Mouse (Mus musculus): Measurements from ENCODE around the gene Eci1. TPM values are rescaled to one million over a fixed set of nuclear protein-coding genes. Genes with fewer than 3 reads are reported as not detected.
A peak's percentile ranks its signal among the peaks of the same experiment; 100 is the strongest.

Gene Eci1
- polyA plus RNA-seq, 1 experiment, result 222 TPM

DNA sequence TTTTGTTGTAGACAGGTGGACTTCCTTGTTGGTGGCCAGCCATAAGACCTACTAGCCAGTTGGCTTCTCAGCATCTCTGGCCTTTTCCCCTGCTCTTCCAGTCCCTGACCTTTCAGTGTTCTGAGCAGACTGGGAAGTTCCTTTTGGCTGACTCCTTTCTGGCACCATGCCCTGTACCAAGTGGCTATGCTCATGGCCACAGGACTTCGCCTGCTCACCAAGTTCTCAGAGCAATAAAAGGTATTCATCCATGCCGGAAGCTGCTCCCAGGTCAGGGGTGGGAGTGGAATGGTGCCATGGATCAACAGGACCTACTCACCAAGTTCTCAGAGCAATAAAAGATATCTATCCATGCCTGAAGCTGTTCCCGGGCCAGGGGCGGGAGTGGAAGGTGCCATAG is 46.1 kb downstream of the Eci1 start:
- no peak for TF ChIP-seq POLR2A (IDR thresholded peaks at IDR 0.05; ENCODE audit: low read depth, low read length)
- TF ChIP-seq CTCF (conservative IDR thresholded peaks at IDR 0.05; ENCODE audit: insufficient read depth, insufficient read length, low read depth, low read length), result no peak
- H3K36me3 ChIP-seq (ENCODE audit: control insufficient read depth, insufficient read depth, low read length), result no peaks in the 10 kb centered on the region; the same call in 1 of the 2 replicates
- H3K4me3 ChIP-seq (ENCODE audit: insufficient read depth, low read depth, low read length), result no peak overlapping the region
- H3K27ac ChIP-seq (ENCODE audit: insufficient read depth, low read depth, low read length), result peak overlapping the region; percentile 51
- 17% methylated on average over 4 of the region's 4 CpGs for WGBS
- DNase-seq, result peak; percentile 95
- peaks cover 16% of the 10 kb centered on the region for H3K4me1 ChIP-seq (ENCODE audit: control insufficient read depth, insufficient read depth, low read length)
- H3K27me3 ChIP-seq (replicated peaks; ENCODE audit: control insufficient read depth, insufficient read depth, low read length), result no peaks in the 10 kb centered on the region

DNA sequence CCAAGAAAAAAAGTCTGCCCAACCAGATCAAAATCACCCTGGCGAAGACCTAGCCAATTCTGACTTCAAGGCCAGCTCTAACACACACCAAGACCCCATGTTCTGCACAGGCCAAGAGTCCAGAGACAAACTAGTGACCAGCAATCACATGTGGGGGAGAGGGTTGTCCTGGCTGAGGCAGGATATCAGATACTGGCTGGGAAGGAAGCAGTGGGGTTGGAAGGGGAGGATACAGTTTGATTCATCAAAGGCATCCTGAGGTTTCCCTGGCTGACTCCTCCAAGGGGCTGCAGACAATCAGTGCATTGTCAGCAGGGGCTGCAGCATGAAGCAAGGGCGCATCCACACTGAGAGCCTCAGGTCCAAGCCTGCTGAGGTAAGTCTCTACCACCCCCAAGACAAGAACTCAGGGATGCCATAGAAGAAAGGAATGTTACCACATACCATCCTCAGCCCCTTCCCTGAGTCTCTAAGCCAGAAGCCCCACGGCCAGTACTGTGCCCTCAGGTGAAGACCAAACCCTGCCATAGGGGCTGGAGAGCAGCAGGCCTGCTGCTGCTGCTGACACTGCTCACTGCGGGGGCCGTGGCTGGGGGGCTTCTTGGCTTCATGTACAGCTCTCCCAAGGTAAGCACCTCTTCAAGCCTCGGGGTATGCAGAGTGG is 47.3 kb downstream of the Eci1 start, which contains the start of gene Bricd5:
Gene Bricd5, plus strand, starts transcription at position 273 of the 664 bp plus-strand sequence.
- DNase-seq, result no peak
- H3K27ac ChIP-seq (ENCODE audit: insufficient read depth, low read depth, low read length), result peak within 1 kb of the TSS; percentile 51
- no peaks in the 10 kb centered on the region; the same call in 1 of the 2 replicates for H3K36me3 ChIP-seq (ENCODE audit: control insufficient read depth, insufficient read depth, low read length)
- no peaks in the 10 kb centered on the region for H3K27me3 ChIP-seq (replicated peaks; ENCODE audit: control insufficient read depth, insufficient read depth, low read length)
- no peak for TF ChIP-seq CTCF (conservative IDR thresholded peaks at IDR 0.05; ENCODE audit: insufficient read depth, insufficient read length, low read depth, low read length)
- no peak for TF ChIP-seq POLR2A (IDR thresholded peaks at IDR 0.05; ENCODE audit: low read depth, low read length)
- H3K4me1 ChIP-seq (ENCODE audit: control insufficient read depth, insufficient read depth, low read length), result peaks cover 21% of the 10 kb centered on the region
- WGBS, result 76% methylated on average over 6 of the region's 6 CpGs
- H3K4me3 ChIP-seq (ENCODE audit: insufficient read depth, low read depth, low read length), result no peak within 1 kb of the TSS

DNA sequence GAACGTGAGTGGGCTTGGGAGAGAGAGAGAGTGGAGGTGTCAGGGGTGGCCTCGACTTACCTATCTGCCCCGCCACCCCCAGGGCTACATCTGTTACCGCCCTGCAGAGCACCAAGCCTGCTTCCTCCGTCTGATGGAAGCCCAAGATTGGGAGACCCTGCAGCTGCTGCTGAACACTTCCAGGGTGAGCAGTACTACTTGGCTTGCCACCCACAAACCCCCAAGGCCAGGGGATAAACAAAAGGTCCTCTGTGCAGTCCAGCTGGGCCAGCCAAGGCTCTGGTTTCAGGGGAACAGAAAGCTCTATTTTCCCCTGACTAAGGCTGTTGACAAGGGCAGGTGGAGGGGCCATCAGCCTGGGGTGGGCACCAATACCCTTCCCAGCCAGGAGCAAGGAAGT is 48.1 kb downstream of the Eci1 start:
- no peak for TF ChIP-seq CTCF (conservative IDR thresholded peaks at IDR 0.05; ENCODE audit: insufficient read depth, insufficient read length, low read depth, low read length)
- TF ChIP-seq POLR2A (IDR thresholded peaks at IDR 0.05; ENCODE audit: low read depth, low read length), result no peak
- WGBS, result 86% methylated on average over 5 of the region's 5 CpGs

DNA sequence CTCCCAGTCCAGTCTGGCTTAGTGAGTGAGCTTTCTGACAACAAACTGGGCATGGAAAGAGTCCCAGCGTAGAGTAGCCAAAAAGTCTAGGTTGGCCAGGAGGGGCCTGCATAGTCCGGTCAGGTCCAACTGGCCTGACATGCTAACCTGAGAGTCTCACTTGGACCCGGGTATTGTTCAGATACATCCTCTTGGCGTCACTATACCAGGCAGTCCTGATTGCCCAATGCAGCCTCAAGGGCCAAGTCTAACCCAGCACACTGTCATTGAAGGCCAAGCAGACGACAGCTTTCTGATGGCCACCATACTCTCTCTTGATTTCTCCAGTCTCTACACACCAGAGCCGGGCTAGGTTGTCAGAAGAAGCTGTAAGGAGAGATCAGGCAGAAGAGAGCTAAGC is 49.1 kb downstream of the Eci1 start:
- TF ChIP-seq CTCF (conservative IDR thresholded peaks at IDR 0.05; ENCODE audit: insufficient read depth, insufficient read length, low read depth, low read length) (no peak), POLR2A (IDR thresholded peaks at IDR 0.05; ENCODE audit: low read depth, low read length) (no peak)

More for the DNA sequence above, 48.1 kb downstream of the Eci1 start:
- no peak for DNase-seq
- no peak overlapping the region for H3K27ac ChIP-seq (ENCODE audit: insufficient read depth, low read depth, low read length)
- no peaks in the 10 kb centered on the region; the same call in 1 of the 2 replicates for H3K36me3 ChIP-seq (ENCODE audit: control insufficient read depth, insufficient read depth, low read length)
- peaks cover 21% of the 10 kb centered on the region for H3K4me1 ChIP-seq (ENCODE audit: control insufficient read depth, insufficient read depth, low read length)
- H3K4me3 ChIP-seq (ENCODE audit: insufficient read depth, low read depth, low read length), result no peak overlapping the region
- no peaks in the 10 kb centered on the region for H3K27me3 ChIP-seq (replicated peaks; ENCODE audit: control insufficient read depth, insufficient read depth, low read length)

DNA sequence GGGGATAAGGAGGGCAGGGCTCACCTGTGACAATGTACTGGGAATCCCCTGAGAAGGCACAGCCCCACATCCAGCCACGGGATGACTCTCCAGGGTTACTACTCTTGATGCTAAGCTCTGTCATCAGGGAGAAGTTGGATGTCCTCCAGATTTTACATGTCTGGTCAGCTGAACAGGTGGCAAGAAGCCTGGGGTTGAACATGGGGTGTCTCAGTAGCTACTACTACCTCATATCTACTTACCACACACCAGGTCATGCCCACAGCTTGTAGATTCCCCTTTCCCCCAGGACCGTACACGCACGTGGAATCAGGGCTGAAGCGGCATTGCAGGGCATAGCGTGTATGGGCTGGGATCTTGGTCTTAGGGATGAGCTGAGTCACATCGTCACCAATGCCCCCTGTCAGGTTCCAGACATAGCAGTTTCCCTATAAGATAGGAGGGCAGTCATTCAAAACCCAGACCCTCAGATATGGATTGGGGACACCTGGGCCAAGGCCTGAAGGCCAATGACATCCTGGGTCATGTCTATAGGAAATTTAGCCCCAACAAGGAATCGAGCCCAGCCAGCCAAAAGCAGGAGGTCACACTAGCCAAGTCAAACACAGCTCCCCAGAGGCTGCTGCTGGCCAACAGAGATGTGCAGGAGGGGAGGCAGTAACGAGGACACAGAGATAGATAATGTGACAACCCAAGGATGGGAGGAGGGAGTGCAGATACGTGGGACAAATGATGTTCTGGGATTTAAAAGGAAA is 49.8 kb downstream of the Eci1 start:
- H3K27ac ChIP-seq (ENCODE audit: insufficient read depth, low read depth, low read length), result no peak overlapping the region
- WGBS, result 93% methylated on average over 10 of the region's 10 CpGs
- H3K27me3 ChIP-seq (replicated peaks; ENCODE audit: control insufficient read depth, insufficient read depth, low read length), result no peaks in the 10 kb centered on the region
- H3K4me3 ChIP-seq (ENCODE audit: insufficient read depth, low read depth, low read length), result no peak overlapping the region
- no peak for DNase-seq
- peaks cover 19% of the 10 kb centered on the region for H3K4me1 ChIP-seq (ENCODE audit: control insufficient read depth, insufficient read depth, low read length)
- TF ChIP-seq CTCF (conservative IDR thresholded peaks at IDR 0.05; ENCODE audit: insufficient read depth, insufficient read length, low read depth, low read length), result no peak
- no peak for TF ChIP-seq POLR2A (IDR thresholded peaks at IDR 0.05; ENCODE audit: low read depth, low read length)
- H3K36me3 ChIP-seq (ENCODE audit: control insufficient read depth, insufficient read depth, low read length), result no peaks in the 10 kb centered on the region; the same call in 1 of the 2 replicates

More for the DNA sequence above, 49.1 kb downstream of the Eci1 start:
- WGBS, result 93% methylated on average over 6 of the region's 6 CpGs
- DNase-seq, result no peak
- Histone ChIP-seq H3K4me3 (ENCODE audit: insufficient read depth, low read depth, low read length) (no peak overlapping the region), H3K4me1 (ENCODE audit: control insufficient read depth, insufficient read depth, low read length) (peaks cover 19% of the 10 kb centered on the region), H3K27me3 (replicated peaks; ENCODE audit: control insufficient read depth, insufficient read depth, low read length) (no peaks in the 10 kb centered on the region), H3K36me3 (ENCODE audit: control insufficient read depth, insufficient read depth, low read length) (no peaks in the 10 kb centered on the region; the same call in 1 of the 2 replicates), H3K27ac (ENCODE audit: insufficient read depth, low read depth, low read length) (no peak overlapping the region)

DNA sequence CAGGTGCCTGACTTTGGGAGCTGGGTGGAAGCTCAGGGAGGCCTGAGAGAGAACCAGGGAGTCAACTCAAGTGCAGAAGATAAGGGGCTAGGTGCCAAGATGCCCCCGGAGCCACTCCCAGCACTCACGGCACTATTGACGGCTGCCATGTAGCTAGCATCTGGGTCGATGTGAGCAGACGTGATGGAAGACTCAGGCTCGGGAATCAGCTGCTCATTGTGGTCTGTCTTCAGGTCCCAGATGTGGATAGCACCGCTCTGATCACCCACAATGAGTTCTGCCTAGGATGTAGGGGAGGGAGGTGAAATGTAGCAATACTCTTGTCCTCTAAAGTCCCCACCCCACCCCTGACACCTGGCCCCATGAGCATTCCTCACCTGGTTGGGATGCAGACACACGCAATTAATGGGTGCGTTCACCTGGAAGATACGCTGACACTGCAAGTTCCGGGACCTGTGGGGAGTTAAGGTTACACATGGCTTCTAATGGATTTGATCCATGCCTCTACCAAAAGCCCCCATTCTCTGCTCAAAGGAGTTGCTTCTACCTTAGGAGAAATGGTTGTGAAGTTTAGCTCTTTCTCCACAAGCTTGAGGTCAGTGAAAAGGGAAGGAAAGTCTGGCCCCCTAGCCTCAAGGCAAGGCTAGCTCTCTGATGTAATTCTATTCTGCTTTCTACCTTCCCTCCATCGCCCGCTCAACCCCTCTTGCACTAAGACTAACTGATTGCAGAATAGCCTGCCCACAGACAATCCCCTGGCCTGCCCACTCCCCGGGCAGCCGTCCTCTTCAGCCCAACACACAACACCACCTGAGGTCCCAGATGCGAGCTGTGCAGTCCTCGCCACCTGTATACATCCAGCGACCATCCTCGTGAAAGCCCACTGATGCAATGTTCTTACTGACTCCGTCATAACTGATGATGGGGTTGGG is 50.9 kb downstream of the Eci1 start:
- Histone ChIP-seq H3K4me1 (ENCODE audit: control insufficient read depth, insufficient read depth, low read length) (peaks cover 11% of the 10 kb centered on the region), H3K27me3 (replicated peaks; ENCODE audit: control insufficient read depth, insufficient read depth, low read length) (no peaks in the 10 kb centered on the region), H3K27ac (ENCODE audit: insufficient read depth, low read depth, low read length) (no peak overlapping the region), H3K4me3 (ENCODE audit: insufficient read depth, low read depth, low read length) (no peak overlapping the region), H3K36me3 (ENCODE audit: control insufficient read depth, insufficient read depth, low read length) (no peaks in the 10 kb centered on the region; the same call in 1 of the 2 replicates)
- WGBS, result 88% methylated on average over 20 of the region's 20 CpGs
- TF ChIP-seq POLR2A (IDR thresholded peaks at IDR 0.05; ENCODE audit: low read depth, low read length) (no peak), CTCF (conservative IDR thresholded peaks at IDR 0.05; ENCODE audit: insufficient read depth, insufficient read length, low read depth, low read length) (no peak)
- DNase-seq, result no peak
